Mouse (Mus musculus) stomach, postnatal 0 days (tissue): Measurements from ENCODE around the gene Cacul1.

Experiments used
- CTCF ChIP-seq: IDR thresholded peaks from 2 replicates; pipeline ENCODE4 v1.5.1; 2016; ENCODE audit warnings: antibody characterized with exemption, low read depth, mild to moderate bottlenecking, moderate library complexity
- EP300 ChIP-seq: optimal IDR thresholded peaks from 2 replicates; pipeline ENCODE3; 2016; ENCODE audit warnings: antibody characterized with exemption

GRCm38 (mm10) chr19:60583201-60583600, 2.4 kb upstream of the Cacul1 start:
- TF ChIP-seq CTCF (no peak), EP300 (no peak)
